Mouse (Mus musculus): ENCODE results near the gene Stox1.
"Not testable (repeated sequence)": the region's sequence is repeated elsewhere in the genome, so short reads cannot be mapped to it uniquely, and the experiment has no call there.

The Stox1 gene

DNA sequence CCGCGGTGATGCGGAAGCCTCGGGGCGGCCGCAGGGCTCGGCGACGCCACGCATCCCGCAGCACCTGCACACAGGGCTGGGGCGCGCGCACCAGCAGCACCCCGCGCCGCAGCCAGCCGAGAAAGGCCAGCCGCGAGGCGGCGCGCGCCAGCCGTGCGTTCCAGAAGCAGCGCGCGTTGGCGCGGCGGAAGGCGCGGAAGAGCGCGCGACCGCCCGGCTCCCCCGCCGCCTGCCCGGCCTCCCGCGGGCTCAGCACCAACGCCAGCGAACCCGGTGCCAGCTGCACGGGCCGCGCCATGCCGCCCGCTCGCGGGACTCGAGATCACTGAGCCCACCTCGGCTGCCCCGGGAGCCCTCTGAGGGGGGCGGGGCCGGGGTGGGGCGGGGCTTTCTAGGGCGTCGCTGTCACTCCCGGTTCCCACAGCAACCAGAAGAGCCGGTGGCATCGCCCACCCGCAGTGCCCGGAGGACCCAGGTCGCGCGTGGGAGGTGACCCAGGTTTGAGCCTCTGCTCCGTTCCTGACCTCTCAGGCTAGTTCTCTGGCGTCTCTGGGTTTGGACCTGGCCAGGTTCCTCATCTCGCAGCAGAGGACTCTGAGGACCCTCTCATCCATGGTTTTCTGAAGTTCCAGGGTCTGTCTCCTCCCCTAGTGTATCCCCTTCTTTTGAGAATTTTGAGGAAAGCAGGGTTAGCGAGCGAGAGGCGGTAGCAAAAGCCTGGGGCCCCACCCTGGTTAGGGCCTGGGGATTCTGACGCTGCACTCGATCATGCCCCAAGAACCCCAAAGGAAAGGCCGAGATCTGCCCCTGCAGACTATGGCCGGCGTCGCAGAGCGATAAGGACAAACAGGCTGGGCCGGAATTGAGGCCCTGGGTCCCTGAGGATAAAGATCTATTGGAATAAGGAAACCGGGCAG, at the start of gene Stox1:
TSS of gene Stox1 (minus strand) at position 358 of the 917 bp plus-strand sequence.
- DNase-seq, result peak; percentile 45 to 64

DNA sequence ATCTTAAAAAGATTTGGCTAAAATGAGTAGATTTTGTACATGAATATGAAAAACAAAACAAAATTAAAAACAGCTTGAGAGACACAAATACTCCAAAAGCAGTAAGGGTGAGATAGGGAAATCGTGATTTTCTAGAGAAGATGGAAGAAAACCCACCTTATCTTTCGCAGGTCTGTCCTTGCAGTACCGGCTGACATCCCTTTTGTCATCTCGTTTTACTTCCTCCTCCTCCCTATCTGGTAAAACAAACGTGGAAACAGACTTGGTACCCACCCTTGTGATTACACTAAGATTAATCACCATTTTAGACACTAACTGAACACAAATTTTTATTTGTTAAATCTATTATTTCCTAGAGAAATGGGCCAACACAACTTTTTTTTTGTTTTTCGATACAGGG, 24.9 kb upstream of the Stox1 start:
- DNase-seq, result no peak

DNA sequence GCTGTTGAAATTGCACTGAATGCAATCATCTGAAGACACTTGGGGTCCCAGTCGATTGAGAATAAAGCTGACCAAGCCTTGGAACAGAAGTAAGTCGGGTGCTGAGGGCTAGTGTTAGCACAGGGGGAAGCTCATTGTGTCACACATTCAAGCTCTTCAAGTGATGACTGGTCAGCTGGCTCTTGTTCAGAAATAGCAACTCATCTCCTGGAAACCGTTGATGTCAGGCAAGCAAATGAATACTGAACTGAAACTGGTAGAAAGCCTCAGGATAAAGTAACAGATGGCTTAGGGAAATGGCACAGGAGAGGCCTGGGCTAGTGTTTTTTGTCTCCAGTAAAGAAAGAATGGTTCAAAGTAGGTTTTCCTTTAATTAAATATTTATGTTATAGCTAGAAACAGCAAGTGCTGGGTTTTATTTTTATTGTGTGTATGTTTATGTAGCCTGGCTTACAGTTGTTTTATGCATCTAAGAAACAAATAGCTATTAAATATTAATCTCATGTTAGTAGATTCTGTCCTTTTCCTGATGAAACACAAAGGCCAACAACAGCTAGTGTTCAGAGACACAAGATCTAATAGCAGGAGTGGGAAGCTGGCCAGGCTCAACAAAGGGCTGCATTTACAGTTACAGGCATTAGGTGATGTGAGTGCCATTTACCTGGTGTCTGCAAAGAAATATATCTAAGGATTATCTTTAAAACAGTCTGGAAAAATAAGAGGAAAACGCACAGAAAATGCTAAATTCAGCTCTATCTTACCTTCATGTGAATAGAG, 14.2 kb upstream of the Stox1 start:
- no peak for DNase-seq

DNA sequence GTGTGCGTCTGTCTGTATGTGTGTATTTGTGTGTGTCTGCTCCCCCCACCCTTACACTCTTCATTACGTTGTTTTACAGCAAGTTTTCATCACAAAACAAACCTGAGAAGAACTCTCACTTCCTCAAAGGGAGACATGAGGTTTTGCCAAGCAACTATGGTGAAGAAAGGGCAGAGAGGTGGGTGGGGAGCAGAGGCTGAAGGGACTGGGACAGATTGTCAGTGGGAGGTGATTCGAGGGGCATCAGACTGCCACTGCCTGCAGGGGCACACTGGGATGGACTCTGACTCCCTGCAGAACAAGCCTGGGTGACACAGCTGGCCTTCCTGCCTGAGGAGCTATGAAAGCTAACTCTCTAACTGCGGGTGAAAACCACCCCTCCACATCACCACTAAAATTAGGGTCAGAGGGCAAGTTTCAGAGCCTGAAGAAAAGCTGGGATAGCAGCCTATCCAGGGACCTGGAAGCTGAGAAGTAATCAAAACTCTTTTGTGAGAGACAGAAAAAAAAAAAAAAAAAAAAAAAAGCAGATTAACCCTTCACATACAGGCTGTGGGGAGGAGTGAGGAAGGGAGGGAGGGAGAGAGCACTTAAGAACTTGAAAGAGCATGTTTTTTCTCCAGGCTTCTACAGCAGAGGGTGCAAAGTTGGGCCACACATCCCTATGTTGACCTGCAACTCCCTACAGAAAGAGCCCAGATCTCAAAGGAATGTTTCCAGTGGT, 11.2 kb upstream of the Stox1 start:
- DNase-seq, result peak in 1 of 2 experiments; percentile 4

DNA sequence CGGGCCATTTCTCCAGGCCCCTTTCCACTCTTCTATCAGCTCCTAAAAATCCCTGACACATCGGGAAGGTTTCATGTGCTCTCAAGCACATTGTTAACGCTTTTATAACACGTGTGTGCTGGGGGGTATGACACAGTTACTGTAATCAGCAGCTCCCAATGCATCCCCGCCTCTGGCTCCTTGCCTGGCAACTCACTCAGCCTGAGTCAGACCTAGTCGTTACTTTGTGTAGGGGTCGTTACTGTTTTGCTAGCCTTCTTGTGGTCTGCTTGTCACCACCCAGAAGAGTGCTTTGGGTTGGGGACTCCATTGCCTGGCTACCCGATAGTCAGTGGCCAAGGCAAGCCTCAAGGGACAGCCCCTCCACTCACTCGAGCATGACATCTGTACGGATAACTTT, 4.9 kb upstream of the Stox1 start:
- DNase-seq, result no peak

GRCm38 (mm10) chr10:62724936-62725335, 992 bp downstream of the Stox1 start:
- no peak for DNase-seq

- no peak for DNase-seq
Observed at GRCm38 (mm10) chr10:62722701-62723100, 3.2 kb downstream of the Stox1 start.

- DNase-seq, result not testable (repeated sequence)
Observed at GRCm38 (mm10) chr10:62720574-62720973, 5.4 kb downstream of the Stox1 start.

GRCm38 (mm10) chr10:62713457-62713856, 12.5 kb downstream of the Stox1 start:
- peak in 1 of 2 experiments; percentile 19 for DNase-seq

GRCm38 (mm10) chr10:62703579-62703978, 22.3 kb downstream of the Stox1 start:
- DNase-seq, result no peak

GRCm38 (mm10) chr10:62702436-62702835, 23.5 kb downstream of the Stox1 start:
- no peak for DNase-seq

DNA sequence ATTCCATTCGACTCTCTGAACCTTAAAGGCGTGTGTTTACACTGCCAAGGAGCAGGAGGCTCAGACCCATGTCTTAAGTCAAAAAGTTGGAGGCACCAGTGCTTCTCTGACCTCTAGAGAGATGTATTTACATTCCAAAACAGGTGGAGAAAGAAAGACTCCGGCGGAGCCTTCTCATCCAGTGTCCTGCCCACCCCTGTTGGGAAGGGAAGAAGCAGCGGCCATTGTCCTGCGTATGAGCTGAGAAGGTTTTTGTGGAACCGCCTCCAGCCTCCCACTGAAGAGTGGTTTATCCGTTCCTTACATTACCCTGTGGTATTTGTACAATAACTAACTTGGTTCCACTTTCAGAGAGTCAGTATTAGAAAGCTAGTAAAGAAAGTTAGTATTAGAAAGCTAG, 33.2 kb downstream of the Stox1 start:
- no peak for DNase-seq

GRCm38 (mm10) chr10:62692244-62692643, 33.7 kb downstream of the Stox1 start:
- DNase-seq, result no peak

- no peak for DNase-seq
Observed at GRCm38 (mm10) chr10:62687032-62687674, 38.8 kb downstream of the Stox1 start.

DNA sequence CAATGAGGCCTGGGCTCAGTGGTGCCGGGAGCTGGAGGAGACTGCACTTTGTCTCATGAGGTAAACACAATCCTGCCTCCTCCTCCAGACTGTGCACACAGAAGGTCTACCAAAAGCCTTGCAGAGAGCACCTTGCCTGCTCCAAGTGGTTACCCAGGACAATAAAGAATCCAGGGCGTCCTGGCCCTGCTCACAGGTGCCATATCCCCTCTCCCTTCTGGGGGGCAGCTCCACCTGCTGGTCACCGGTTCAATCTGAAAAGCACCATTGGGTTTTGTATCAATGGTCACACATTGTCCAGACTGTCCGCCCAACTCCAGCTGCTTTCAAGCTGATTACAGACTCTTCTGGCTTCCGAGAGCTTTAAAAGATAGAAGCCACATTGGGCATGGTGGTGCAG, 42.9 kb downstream of the Stox1 start:
- DNase-seq, result peak; percentile 24 to 28

GRCm38 (mm10) chr10:62679833-62680232, 46.1 kb downstream of the Stox1 start:
- peak; percentile 22 to 34 for DNase-seq

- DNase-seq, result no peak
Observed at GRCm38 (mm10) chr10:62677329-62677728, 48.6 kb downstream of the Stox1 start.

GRCm38 (mm10) chr10:62676196-62676595, 49.7 kb downstream of the Stox1 start:
- DNase-seq, result no peak

DNA sequence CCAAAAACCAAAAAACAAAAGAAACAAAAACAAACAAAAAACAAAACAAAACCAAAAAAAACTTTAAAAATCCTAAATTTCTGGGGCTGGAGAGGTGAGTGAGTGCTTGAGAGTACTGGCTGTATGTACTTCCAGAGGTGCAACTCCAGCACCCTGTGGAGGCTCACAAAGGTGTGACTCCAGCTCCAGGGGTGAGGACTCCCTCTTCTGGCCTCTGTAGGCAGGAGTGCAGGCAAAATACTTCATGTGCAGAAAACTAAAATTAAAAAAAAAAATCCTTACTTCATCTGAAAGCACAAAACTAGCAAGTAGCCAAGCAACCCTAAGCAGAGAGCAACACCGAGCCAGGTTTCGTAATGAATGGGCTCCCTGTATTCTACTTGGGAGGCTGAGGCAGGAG, 53.6 kb downstream of the Stox1 start:
- DNase-seq, result no peak

- no peak for DNase-seq
Observed at GRCm38 (mm10) chr10:62669245-62669644, 56.7 kb downstream of the Stox1 start.

DNA sequence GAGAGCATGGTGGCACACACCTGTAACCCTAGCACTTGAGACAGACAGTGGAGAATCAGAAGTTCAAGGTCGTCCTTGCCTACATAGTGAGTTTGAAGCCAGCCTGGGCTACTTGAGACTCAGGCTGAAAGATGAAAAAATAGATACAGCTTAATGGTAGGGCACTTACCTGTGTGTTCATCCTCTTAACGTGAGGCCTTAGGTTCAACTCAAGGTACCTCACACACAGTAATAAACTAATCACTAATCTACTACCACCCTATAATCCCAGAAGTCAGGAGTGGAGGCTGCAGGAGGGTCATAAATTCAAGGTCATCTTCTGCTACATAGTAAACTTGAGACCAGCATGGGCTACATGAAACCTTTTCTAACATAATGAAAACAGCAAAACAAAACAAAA, 57.5 kb downstream of the Stox1 start:
- no peak for DNase-seq

DNA sequence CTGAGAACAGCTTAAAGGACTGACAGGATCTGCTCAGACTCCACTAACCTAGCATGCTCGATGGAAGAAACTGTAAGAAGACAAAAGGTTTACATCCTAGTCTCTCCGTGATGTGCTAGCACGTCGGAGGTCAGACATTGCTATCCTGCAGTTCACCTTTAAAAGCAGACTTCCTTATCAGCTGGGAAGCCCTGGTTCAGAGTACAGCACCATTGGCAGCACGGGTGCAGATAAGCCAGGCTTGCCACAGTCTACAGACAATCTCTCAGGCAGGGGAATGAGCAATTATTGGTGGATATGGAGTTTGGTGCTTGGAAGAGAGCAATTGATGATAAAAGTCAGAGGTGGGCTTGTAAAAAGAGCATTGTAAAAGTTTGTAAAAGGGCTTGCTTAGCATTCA, 57.9 kb downstream of the Stox1 start:
- no peak for DNase-seq
